Mouse (Mus musculus) retina, postnatal 7 days (tissue): ENCODE data around the gene Npc2.

ENCODE experiments used
- DNase-seq: peaks from one replicate; pipeline ENCODE4 v3.0.0-alpha.2; 2012; ENCODE audit warnings: low read depth, low spot score

Npc2 gene

DNA sequence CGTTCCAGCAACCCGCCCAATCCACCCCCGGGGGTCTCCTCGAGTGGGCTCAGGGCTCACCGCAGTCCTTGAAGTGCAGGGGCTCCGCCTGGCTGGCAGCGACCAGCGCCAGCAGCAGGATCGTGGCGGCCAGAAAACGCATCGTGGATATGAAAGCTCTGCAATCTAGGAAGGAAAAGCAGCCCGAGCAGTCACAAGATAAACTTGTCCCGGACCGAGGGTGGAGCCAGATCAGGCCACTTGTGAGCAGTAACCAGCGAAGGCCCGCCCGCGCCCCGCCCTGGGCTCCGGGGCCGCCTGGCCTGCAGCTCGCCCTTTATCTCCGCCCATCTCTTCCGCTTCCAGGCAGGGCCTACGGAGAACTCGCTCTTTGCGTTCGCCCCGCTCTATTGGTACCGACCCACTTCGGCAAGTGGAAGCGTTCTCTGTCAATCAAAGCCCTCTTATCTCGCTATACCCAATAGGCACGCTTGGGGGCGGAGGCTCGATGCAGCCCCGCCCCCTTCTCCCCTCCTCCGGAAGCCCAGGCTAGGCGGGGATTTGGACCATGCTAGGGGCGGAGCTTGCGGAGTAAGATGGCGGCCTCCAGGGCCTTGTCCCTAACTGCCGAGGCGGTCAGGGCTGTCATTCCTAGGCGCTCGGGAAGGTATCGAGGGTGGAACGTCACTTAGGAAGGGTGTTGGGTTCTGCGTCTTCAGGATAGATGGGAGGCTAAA, at the start of gene Npc2, which contains the start of gene Isca2:
Npc2 (minus strand) TSS at position 427 of the 716 bp plus-strand sequence.
Isca2 (plus strand) TSS at position 526 of the 716 bp plus-strand sequence.
- DNase-seq = peak; percentile 97

DNA sequence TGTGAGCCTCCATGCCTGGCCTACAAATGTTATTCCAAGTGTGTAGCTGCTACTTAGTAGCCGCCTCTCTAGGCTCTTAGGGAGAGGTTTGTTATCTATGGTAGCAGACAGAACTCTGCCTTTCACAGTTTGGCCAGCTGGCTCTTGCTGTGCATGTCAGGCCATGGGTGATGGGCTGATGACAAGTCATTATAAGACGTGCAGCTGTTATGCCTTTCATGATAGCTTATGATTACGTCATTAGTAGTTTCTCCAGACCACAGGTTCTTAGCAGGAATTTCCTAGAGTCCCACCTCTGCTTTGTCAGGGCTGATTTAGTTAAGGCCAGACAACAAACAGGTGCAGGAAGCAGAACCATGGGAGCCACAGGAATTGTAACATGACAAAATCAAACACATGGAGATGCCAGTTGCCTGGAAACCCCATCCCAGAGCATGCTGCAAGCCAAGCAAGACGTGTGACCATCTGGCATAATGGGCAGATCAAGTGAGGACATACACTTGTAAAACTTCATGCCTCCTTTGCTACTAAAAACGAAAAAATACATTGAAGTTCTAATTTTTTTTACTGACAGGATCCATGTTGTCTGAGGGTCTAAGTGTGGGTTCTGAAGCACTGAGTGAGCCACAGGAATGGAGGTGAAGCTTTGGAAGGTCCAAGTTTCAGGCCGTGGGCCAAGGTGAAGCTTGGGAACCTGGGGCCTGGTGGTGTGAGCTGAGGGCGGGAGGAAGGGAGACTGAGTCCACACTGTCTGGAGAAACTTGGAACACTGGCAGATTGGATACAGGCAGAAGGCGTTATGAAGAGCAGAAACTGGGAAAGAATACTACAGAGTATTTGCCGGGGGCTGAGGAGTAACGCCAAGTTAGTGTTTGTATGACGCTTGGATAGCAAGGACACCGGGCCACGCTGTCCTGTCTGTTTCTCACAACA, 46.5 kb upstream of the Npc2 start:
- DNase-seq = no peak

DNA sequence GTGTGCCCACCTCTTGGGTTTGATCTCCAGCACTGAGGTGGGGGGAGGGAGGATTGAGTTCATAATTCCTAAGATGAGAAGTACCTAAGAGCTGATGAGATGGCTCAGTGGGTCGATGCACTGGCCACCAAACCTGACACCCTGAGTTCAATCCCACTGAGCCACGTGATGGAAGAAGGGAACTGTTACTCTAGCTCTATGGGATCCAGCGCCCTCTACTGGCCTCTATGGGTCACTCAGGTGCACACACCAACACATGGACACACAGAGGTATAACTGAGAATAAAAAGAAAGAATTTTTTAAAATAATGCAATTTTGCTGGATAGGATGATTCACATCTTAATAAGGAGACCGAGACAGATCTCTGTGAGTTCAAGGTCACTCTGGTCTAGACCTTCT, 45.5 kb upstream of the Npc2 start:
- DNase-seq = no peak

DNA sequence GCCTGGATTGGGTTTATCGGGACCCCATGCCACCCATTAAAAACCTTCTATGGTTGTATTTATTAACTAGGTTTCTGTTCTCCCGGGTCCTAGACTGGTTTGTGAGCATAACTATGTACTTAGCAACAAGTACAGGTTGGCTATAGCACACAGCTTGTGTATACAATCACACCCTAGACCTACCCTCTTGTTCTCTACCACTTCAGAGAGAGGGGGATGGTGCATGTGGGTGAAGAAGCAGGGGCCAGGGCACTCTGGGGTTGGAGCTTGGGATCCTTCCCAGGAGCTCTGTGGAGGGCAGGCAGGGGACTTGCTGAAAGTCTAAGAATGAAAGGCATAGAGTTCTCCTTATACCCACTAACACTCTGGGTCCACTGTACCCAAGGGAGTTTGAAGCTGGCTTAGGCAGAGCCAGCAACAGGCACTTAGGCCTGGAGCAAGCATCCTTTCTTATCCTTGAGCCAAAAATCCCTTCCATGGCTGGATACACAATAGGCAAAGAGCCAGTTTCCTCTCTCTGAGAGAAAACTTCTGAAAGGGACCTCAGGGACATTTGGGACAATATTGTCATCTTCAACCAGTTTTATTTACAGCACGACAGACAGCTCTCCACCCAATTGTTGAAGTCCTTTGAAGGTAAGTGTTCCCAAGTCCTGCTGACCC, 41.8 kb upstream of the Npc2 start:
- no peak for DNase-seq

DNA sequence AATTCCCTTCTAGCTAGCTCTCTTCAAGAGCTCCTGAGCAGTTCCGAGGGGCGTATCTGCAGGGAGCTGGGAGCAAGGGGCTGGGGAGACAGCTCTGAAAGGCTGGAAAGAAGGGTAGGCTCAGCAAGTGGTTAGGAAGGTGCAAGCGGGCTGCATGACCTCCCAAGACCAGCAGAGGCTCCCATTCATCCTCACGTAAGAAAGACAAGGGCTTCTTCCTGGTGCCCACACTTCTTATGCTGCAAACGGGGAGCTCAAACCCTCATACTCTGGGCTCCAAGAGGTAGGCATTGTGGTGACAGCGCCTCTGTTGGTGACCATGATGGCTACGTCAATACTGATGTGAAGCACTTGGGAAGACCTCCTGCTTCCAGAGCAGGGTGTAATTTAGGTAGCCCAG, 40.8 kb upstream of the Npc2 start:
- no peak for DNase-seq

DNA sequence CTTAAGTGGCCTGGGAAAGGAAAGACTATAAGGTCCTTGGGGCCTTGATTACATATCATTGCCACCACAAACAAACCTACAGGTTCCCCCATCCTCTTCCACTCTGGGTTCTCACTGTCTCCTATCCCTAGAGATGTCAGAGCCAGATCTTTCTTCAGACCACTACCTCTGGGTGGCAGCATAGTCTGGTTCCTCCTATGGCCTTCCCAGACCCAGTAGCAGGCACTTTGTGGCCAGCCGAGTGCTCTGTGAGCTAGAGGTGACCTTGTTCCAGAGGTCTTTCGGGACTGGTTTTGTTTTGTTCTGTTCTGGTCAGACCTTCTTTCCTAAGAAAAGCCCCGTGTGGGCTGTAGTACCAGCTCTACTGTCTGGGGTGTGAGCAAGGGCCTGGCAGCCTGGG, 39.1 kb upstream of the Npc2 start:
- no peak for DNase-seq

DNA sequence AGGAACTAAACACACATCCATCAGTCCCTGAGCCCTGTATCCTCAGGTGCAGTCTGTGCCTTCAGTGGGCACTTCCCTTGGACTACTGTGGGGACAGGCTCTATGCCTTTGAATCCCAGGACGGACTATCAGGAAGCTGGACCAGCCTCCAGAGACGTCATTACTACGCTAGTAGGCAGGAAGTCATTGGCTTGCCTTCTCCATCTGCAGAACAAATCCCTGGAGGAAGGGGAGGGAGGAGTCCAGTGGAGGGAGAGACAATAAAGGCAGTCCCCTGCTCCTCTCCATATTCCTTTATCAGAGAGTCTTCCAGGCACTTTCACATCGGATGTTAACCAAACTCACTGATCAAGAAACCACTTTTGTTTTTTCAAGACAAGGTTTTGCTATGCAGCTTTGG, 38.6 kb upstream of the Npc2 start:
- no peak for DNase-seq

DNA sequence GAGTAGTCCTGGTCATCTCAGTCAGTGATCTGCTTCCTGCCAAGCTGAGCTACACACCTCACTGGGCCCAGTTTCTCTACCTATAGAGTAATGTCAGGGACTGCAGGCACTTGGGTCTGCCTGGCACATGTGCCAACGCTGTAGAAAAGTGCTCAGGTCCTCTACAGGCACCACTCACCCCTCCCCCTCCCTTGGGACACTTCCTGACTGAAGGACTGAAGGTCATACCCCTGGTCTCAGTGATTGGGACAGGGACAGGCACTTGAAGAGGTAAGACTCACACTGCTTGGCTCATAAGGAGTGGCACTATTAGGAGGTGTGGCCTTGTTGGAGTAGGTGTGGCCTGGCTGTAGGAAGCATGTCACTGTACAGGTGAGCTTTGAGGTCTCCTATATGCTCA, 37.9 kb upstream of the Npc2 start:
- DNase-seq = no peak

DNA sequence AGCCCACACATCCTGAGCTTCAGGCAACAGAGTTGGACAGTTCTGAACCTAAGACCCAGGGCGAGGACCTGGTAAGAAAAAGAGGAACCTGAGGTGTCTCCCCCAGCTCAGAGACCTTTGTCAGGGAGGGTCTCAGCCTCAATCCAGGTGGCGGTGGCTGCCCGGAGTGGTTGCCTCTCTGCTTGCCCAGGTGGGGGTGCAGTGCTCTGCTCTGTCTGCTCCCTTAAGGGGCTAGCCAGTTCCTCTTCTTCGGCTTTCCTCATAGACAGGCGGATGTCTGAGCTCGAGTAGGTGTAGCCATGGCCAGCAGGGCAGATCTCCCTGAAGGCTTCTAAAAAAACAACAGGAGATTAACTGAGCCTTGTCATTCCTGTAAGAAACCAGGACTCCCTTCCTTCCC, 36.1 kb upstream of the Npc2 start:
- DNase-seq = no peak

DNA sequence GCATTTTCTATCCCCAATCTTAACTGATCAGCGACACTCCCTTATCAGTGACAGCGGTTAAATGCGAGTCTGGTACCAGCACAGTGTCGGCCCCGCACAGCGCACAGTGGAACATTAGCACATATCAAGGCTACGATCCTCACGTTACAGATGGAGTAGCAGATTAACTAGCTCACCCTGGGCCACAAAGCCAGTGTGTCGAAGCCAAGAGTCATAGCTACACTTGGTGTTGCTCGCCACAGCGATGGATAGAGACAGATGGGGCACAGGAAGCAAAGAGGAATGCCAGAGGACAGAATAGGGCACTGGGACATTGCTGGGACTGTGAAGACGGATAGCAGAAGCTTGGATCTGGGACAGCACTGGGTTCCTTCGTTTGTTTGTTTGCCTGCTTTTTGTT, 34.4 kb upstream of the Npc2 start:
- no peak for DNase-seq

DNA sequence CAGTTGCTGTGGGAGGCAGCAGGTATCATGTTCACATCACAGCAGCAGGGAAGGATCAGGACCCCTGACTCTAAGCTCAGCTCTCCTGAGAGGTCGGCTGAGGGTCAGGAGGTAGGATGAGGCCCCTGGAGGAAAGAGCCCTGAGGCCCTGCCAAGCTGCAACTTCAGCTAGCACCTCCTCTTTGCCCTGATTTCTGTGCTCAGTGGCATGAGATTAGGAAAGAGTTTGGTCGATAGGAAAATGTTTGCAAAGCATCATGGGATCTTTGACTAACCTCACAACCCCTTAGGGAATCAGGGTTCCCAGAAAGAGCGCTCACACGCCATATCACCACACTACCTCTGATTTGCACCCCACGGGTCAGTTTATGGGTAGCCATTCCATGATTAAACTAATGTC, 33.8 kb upstream of the Npc2 start:
- DNase-seq = no peak

DNA sequence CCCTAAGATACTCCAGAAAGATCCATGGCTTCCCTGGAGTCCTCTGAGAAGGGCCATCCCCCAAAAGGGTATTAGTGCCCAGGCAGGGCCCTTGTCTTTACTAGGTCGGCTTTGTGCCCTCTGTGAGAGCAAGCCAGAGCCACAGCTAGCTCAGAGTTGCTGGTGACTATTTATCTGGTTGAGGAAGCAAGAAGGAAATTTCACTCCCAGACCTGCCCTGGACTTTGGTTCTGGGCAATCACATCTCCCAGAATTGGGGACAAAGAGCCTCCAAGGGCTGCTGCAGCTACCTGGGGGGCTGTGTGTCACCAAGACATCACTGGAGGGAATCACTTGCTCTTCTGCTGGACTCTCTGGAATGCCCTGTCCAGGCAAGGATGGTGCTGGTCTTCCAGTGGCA, 33.1 kb upstream of the Npc2 start:
- DNase-seq = no peak

DNA sequence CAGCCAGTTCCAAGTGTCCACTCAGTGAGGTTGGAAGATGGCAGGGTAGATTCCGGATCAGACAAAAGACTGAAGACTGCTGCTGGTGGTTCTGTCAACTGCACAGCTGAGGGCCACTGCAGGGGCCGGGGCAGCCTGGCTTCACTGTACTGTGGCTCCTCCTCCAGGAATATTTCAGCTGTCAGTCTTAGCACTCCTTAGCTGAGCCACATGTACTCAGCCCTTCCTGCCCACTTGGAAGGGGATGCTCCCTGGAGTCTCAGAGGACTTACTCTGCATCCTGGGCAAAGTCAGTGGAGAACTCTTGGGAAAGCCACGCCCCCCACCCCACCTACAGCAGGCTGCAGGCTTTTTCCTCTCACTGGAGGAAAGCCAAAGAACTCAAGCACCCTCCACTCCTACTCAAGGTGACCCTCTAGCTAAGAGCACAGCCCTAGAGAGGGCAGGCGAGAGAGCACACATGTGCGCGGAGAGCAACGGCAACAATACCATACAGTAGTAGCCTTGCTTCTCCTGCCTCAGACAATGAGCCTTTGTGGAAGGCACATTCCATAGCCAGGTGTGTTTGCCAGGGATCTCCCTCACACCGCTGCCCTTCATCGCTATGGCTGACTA, 32.4 kb upstream of the Npc2 start:
- DNase-seq = no peak

DNA sequence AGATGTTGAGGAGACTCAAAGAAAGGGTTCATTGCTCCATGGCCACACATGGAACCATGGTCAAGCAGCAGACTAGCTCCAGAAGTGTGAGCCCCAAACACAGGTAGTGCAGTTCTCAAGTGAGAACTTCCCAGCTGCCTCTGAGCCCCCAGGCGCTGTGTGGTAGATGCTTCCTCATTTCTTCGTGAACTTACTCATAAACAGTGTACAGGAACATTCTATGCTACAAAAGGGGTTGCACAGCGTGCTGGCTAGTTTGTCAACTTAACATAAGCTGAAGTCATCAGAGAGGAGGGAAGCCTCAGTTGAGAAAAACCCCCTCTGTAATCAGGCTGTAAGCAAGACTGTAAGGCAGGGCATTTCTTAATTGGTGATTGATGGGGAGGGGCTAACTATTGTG, 29.7 kb upstream of the Npc2 start:
- DNase-seq = no peak

DNA sequence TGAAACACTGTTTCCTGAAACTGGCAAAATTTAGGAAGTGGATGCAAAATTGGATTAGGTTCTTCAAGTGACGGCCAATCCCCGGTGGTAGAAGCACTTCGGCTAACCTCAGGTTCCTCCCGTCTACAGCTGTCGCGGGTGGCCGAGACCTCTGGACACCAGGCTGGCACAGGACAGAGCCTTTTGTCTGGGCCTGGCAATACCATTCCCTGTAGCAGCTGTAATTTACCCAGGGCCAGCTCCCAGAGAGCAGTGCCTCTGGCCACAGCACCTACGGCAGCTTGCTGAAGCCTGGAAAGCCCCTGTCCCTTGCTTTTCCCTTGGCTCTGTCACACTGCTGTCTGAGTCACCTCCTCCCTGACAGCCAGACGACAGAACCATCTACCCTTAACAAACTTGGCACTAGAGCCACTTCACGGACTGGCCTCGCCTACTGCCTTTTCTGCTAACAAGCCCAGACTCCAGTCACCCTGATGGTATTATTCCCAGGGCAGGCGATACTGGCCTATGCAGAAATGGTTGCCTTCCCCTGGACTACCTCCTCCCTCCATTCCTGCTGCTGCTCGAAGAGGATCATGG, 28.7 kb upstream of the Npc2 start:
- DNase-seq = no peak

DNA sequence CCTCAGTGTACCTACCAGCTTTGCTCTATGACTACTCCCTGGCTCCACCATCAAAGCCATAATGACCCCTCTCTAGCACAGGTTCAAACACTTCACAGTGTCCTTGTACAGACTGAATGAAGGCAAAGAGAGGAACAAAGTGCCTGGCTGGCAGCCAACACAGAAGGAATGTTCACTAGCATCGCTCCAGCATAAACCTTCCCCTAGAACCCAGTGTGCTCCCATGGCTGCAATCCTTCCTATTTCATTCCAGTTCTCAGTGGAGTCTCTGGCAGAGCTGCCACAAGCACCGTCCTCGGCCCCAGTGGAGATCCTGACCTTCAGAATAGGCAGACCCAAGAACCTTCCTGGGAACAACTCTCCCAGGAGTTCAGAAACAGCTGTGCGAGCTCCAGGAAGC, 27.5 kb upstream of the Npc2 start:
- DNase-seq = no peak

DNA sequence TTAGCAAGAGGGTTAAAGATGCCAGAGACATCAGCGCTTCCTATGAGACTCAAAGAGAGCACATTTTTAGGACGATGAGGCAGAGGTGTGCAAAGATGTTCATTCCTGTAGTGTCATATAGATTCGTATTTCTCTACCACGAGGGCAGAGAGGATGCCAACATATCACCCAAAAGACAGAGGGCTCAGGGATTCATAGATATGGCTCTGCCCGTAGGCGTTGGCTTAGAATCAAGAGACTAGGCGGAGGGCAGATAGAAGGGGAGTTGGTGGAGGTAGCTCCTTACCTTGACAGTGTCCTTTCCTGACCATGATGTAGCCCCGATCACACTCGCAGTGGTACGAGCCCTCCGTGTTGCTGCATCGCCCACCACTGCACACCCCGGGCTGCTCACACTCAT, 26.1 kb upstream of the Npc2 start:
- no peak for DNase-seq

DNA sequence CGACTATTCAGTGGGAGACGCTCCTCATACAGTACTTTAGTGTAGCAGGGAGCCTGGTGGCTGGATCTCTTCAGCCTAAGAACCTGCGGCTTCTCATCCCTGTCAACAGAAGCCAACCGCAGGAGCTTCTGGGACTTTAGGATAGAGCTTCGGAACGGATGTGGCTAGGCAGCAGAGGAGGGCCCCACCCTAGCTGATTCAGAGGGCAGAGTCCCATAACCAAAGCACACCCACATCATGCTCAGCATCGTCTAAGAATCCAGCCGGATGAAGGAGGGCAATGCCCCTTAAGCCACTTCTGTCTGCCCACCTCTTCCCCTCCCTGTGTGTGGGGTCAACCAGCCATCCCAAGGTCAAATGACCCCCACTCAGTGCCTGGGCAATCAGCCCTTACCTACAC, 21.7 kb upstream of the Npc2 start:
- DNase-seq = no peak

DNA sequence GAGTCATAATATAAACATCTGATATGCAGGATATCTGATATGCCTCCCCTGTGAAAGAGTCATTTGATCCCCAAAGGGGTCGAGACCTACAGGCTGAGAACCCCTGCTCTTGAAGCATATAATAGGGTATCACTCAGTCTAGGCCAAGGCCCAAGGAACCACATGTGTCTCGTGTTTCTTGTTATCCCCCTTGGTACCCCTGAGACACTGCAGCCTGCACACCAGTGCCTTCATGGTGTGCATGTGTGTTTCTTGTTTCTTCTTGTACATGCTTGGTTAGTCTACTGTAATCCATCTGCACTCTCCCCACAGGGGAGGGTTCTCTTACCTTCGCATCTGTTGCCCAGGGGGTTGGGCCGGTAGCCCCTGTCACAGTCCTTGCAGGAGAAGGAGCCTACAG, 19.7 kb upstream of the Npc2 start:
- DNase-seq = no peak

DNA sequence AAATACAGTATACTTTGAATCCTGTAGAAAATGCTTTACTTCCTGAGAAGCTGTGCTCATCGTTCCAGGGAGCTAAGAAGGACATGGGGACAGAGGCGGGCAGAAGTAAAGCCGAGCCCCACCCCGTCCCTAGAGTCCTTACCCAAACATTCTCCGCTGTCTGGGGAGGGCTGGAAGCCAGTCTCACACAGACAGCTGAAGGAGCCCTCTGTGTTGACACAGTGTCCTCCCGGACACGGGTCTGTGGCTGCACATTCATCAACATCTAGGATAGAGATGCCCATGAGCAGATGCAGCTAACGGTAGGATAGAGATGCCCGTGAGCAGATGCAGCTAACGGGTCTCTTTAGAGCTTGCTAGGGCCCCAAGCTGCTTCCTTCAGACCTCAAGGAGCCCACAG, 17.9 kb upstream of the Npc2 start:
- DNase-seq = no peak

DNA sequence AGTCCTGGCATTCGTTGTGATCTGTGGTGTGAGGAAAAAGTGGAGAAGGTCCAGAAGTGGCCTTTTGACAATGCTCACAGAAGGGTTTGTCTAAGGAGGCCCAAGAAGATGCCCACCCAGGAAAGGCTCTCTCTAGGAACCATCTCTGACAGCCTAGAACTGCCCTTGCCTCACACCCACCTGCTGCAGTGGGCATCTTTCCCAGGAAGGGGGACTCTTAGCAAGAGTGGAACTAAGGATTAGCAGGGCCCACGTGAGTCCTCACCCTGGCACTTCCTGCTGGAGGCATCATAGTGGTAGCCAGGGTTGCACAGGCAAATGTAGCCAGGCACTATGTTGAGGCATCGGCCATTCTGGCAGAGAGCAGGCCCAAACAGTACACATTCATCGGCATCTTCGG, 13.1 kb upstream of the Npc2 start:
- no peak for DNase-seq
